Mouse (Mus musculus): ENCODE results near the gene Olfr630.

DNA sequence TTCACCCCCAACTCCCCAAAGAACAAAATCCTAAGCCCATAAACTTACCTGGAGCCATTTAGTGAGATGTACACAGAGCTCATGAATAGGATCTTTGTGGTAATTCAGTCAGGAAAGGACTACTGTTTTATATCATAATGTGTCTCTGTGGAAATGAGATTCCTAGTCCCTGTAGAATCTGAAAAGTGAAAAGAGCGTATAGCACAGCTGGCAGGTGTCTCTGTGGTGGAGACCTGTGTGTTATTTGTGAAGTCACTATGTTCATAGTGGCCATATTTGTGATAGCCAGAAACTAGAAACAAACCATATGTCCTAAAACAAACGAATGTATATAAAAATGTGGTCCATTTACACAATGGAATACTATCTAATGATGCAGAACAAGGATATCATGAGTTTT, 14.4 kb upstream of the Olfr630 start, which contains the start of gene Olfr69:
- TF ChIP-seq GATA1 (IDR thresholded peaks at IDR 0.05; ENCODE audit: low read length) (no peak), TAL1 (IDR thresholded peaks at IDR 0.05; ENCODE audit: low read length) (no peak)
